Mouse (Mus musculus): ENCODE measurements at regions not wholly inside any gene's neighbourhood (a gene's known extent, or its start where the extent isn't known, plus 50 kb on each side); places are given as distances from the start of the nearest gene placed in this dataset.

DNA sequence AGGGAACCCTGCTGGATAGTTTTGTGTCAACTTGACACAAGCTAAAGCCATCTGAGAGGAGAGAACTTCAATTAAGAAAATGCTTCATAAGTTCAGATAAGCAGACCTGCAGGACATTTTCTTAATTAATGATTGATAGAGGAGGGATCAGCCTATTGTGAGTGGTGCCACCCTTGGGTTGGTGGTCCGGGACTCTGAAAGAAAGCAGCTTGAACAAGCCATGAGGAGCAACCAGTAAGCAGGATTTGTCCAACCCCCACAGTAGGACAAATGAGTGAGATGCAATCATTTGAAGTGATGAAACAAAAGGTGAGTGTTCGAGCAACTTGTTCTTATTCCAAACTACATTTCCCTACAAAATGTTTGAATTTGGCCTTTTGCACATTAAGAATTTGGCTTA, 78.0 kb upstream of the Pam start:
- TF ChIP-seq POLR2A (IDR thresholded peaks at IDR 0.05; ENCODE audit: low read depth, low read length) (no peak), CTCF (conservative IDR thresholded peaks at IDR 0.05; ENCODE audit: insufficient read depth, insufficient read length, low read depth, low read length) (no peak)
